Mouse (Mus musculus): ENCODE data around the gene Elk4. TPM values are rescaled to one million over a fixed set of nuclear protein-coding genes. Genes with fewer than 3 reads are reported as not detected.

The Elk4 gene
- total and polyA plus RNA-seq, 3 experiments = 16.8 to 18.9 (median 17.4) TPM

- peaks cover 0 to 7% of the 10 kb centered on the region in 2 experiments; a peak in 2 of 4 replicates for H3K4me1 ChIP-seq (ENCODE audit: control insufficient read depth in 1 of 2, insufficient read depth in 2 of 2)
- no peaks in the 10 kb centered on the region for H3K79me2 ChIP-seq (replicated peaks; ENCODE audit: control insufficient read depth, extremely low read depth, insufficient read depth, poor library complexity, severe bottlenecking)
- TF ChIP-seq PAX5 (IDR thresholded peaks at IDR 0.05; ENCODE audit: low read length) (no peak), ZKSCAN1 (IDR thresholded peaks at IDR 0.05; ENCODE audit: borderline replicate concordance, low read depth, low read length) (no peak), JUN (IDR thresholded peaks at IDR 0.05; ENCODE audit: insufficient read depth, low read depth, low read length) (no peak), CHD2 (IDR thresholded peaks at IDR 0.05; ENCODE audit: low read length) (no peak), CHD1 (IDR thresholded peaks at IDR 0.05; ENCODE audit: low read depth, low read length) (no peak), MEF2A (IDR thresholded peaks at IDR 0.05; ENCODE audit: borderline replicate concordance, low read depth, low read length) (no peak), E2F4 (IDR thresholded peaks at IDR 0.05; ENCODE audit: insufficient replicate concordance, low read depth, low read length) (no peak), TBP (conservative IDR thresholded peaks at IDR 0.05; ENCODE audit: low read depth, low read length) (no peak)
- no peak overlapping the region for H3K27ac ChIP-seq (ENCODE audit: insufficient read depth, low read depth)
- no peak for DNase-seq (ENCODE audit: extremely low read depth)
- H3K9me3 ChIP-seq (replicated peaks; ENCODE audit: low read length) = peaks cover 10% of the 10 kb centered on the region
- in situ Hi-C loops (cut with MboI; ENCODE audit: low pct_ligation_motif_present, low pct_unique_long_range_greater_than_20kb, low sequenced_read_pairs) (no loop called here), dilution Hi-C loops (cut with MboI; ENCODE audit: extremely low pct_ligation_motif_present, extremely low pct_unique_long_range_greater_than_20kb, low sequenced_read_pairs) (no loop called here)
- no peak overlapping the region for H3K4me2 ChIP-seq (ENCODE audit: insufficient read depth, low read depth, poor library complexity, severe bottlenecking)
- no peak overlapping the region for H3K4me3 ChIP-seq (replicated peaks in 1 of 3; ENCODE audit: low read depth in 2 of 3, low read length in 2 of 3, poor library complexity in 1 of 3)
- H3K9ac ChIP-seq (ENCODE audit: insufficient read depth, low read depth) = no peak overlapping the region
- no peaks in the 10 kb centered on the region for H3K36me3 ChIP-seq (replicated peaks in 1 of 2; ENCODE audit: control insufficient read depth in 1 of 2, insufficient read depth in 1 of 2, low read length in 1 of 2)
- H3K27me3 ChIP-seq (replicated peaks) = peaks cover 6% of the 10 kb centered on the region
Observed at GRCm38 (mm10) chr1:132078413-132078812, 71.0 kb downstream of the Elk4 start.

Other genes with a start within 250 kb of the Elk4 start
- 0.17 and 0.29 TPM in 2 replicates for gene Pm20d1, start 210.2 kb upstream of the Elk4 start, total RNA-seq (2012; rRNA removed)
- gene Pm20d1, start 210.2 kb upstream of the Elk4 start, total RNA-seq (2014; rRNA removed) = 0.09 and 0.21 TPM in 2 replicates
- gene Pm20d1, start 210.2 kb upstream of the Elk4 start, polyA plus RNA-seq (2012; ENCODE audit: insufficient read length, low read depth) = 0.19 and 0.53 TPM in 2 replicates
- 8.8 and 10.4 TPM in 2 replicates for gene Slc41a1, start 180.1 kb upstream of the Elk4 start, total RNA-seq (2012; rRNA removed)
- gene Slc41a1, start 180.1 kb upstream of the Elk4 start, total RNA-seq (2014; rRNA removed) = 5.2 and 6.3 TPM in 2 replicates
- gene Slc41a1, start 180.1 kb upstream of the Elk4 start, polyA plus RNA-seq (2012; ENCODE audit: insufficient read length, low read depth) = 9.4 and 10.7 TPM in 2 replicates
- 10.8 and 11.5 TPM in 2 replicates for gene Rab29, start 140.4 kb upstream of the Elk4 start, total RNA-seq (2012; rRNA removed)
- gene Rab29, start 140.4 kb upstream of the Elk4 start, total RNA-seq (2014; rRNA removed) = 16.4 and 17.8 TPM in 2 replicates
- 14.8 and 15.6 TPM in 2 replicates for gene Rab29, start 140.4 kb upstream of the Elk4 start, polyA plus RNA-seq (2012; ENCODE audit: insufficient read length, low read depth)
- 87.4 and 99.4 TPM in 2 replicates for gene Nucks1, start 97.1 kb upstream of the Elk4 start, total RNA-seq (2012; rRNA removed)
- 267 and 274 TPM in 2 replicates for gene Nucks1, start 97.1 kb upstream of the Elk4 start, total RNA-seq (2014; rRNA removed)
- gene Nucks1, start 97.1 kb upstream of the Elk4 start, polyA plus RNA-seq (2012; ENCODE audit: insufficient read length, low read depth) = 96.9 and 99.6 TPM in 2 replicates
- gene Slc45a3, start 44.6 kb upstream of the Elk4 start, total RNA-seq (2012; rRNA removed) = 0.47 and 0.55 TPM in 2 replicates
- 0.11 and 0.16 TPM in 2 replicates for gene Slc45a3, start 44.6 kb upstream of the Elk4 start, total RNA-seq (2014; rRNA removed)
- gene Slc45a3, start 44.6 kb upstream of the Elk4 start, polyA plus RNA-seq (2012; ENCODE audit: insufficient read length, low read depth) = 0.15 and 0.20 TPM in 2 replicates
- gene Mfsd4a, start 60.5 kb downstream of the Elk4 start, total RNA-seq (2012; rRNA removed) = 5.2 and 5.6 TPM in 2 replicates
- 0.81 and 1.4 TPM in 2 replicates for gene Mfsd4a, start 60.5 kb downstream of the Elk4 start, total RNA-seq (2014; rRNA removed)
- 11.8 and 13.0 TPM in 2 replicates for gene Mfsd4a, start 60.5 kb downstream of the Elk4 start, polyA plus RNA-seq (2012; ENCODE audit: insufficient read length, low read depth)
- gene Cdk18, start 132.1 kb downstream of the Elk4 start, total RNA-seq (2012; rRNA removed) = 1.0 and 2.5 TPM in 2 replicates
- gene Cdk18, start 132.1 kb downstream of the Elk4 start, total RNA-seq (2014; rRNA removed) = 0.32 TPM in 1 of 2 replicates, not detected in the other
- 1.1 and 1.3 TPM in 2 replicates for gene Cdk18, start 132.1 kb downstream of the Elk4 start, polyA plus RNA-seq (2012; ENCODE audit: insufficient read length, low read depth)
- not detected in 2 replicates for gene Lemd1, start 183.8 kb downstream of the Elk4 start, total RNA-seq (2012; rRNA removed)
- gene Lemd1, start 183.8 kb downstream of the Elk4 start, total RNA-seq (2014; rRNA removed) = not detected in 2 replicates
- not detected in 2 replicates for gene Lemd1, start 183.8 kb downstream of the Elk4 start, polyA plus RNA-seq (2012; ENCODE audit: insufficient read length, low read depth)
- gene AC124108.1, start 183.8 kb downstream of the Elk4 start, total RNA-seq (2012; rRNA removed) = not detected in 2 replicates
- gene AC124108.1, start 183.8 kb downstream of the Elk4 start, total RNA-seq (2014; rRNA removed) = not detected in 2 replicates
- gene AC124108.1, start 183.8 kb downstream of the Elk4 start, polyA plus RNA-seq (2012; ENCODE audit: insufficient read length, low read depth) = not detected in 2 replicates
- gene Gm10188, start 222.2 kb downstream of the Elk4 start, total RNA-seq (2012; rRNA removed) = not detected in 2 replicates
- not detected in 2 replicates for gene Gm10188, start 222.2 kb downstream of the Elk4 start, total RNA-seq (2014; rRNA removed)
- not detected in 2 replicates for gene Gm10188, start 222.2 kb downstream of the Elk4 start, polyA plus RNA-seq (2012; ENCODE audit: insufficient read length, low read depth)